Mouse (Mus musculus) MEL (cell line): ENCODE results near the gene Rtn4rl2. TPM values are rescaled to one million over a fixed set of nuclear protein-coding genes. Genes with fewer than 3 reads are reported as not detected.

ENCODE experiments used
- DNase-seq: peaks from one replicate; pipeline ENCODE4 v3.0.0; 2011; ENCODE audit warnings: low read depth, low spot score
- H3K27ac ChIP-seq: 2 replicates; pipeline ENCODE4 v1.5.1; 2012; ENCODE audit warnings: low read depth, mild to moderate bottlenecking, control low read depth, low read length, moderate library complexity; ENCODE audit not compliant: control insufficient read depth
- H3K27me3 ChIP-seq, 2 experiments: fragments of 150-350 bp in 1 of 2; sonication (generic) in 1 of 2; 2 replicates each; pipeline ENCODE4 v1.6.1; 2012; ENCODE audit warnings: low read length in 2 of 2, mild to moderate bottlenecking in 2 of 2, improper control_type of control experiment in 1 of 2, moderate library complexity in 1 of 2; ENCODE audit not compliant: insufficient read depth in 2 of 2, control insufficient read depth in 1 of 2
- H3K36me3 ChIP-seq, 2 experiments: 2 replicates each; pipeline ENCODE4 v1.6.1; 2012 to 2014; ENCODE audit warnings: low read length in 2 of 2, improper control_type of control experiment in 1 of 2, inconsistent platforms in 1 of 2, mild to moderate bottlenecking in 1 of 2; ENCODE audit not compliant: insufficient read depth in 2 of 2, control insufficient read depth in 1 of 2
- H3K4me1 ChIP-seq, 2 experiments: fragments of 150-350 bp in 1 of 2; sonication (generic) in 1 of 2; 2 replicates each; pipeline ENCODE4 v1.6.1; 2012; ENCODE audit warnings: low read length in 2 of 2, improper control_type of control experiment in 1 of 2, mild to moderate bottlenecking in 1 of 2; ENCODE audit not compliant: insufficient read depth in 2 of 2, control insufficient read depth in 1 of 2
- H3K4me3 ChIP-seq, 2 experiments: fragments of 150-350 bp in 1 of 2; sonication (generic) in 1 of 2; 2 replicates each; pipeline ENCODE4 v1.5.1; 2012; ENCODE audit warnings: low read depth in 2 of 2, low read length in 2 of 2, mild to moderate bottlenecking in 2 of 2, moderate library complexity in 2 of 2, control low read depth in 1 of 2, improper control_type of control experiment in 1 of 2; ENCODE audit not compliant: control insufficient read depth in 1 of 2, insufficient read depth in 1 of 2
- H3K79me2 ChIP-seq: 2 replicates; pipeline ENCODE4 v1.6.1; 2012; ENCODE audit warnings: mild to moderate bottlenecking, low read length, moderate library complexity; ENCODE audit not compliant: control insufficient read depth, poor library complexity, insufficient read depth
- H3K9ac ChIP-seq: 2 replicates; pipeline ENCODE4 v1.6.1; 2012; ENCODE audit warnings: low read depth, mild to moderate bottlenecking, control low read depth, low read length, moderate library complexity; ENCODE audit not compliant: control insufficient read depth, poor library complexity, severe bottlenecking
- H3K9me3 ChIP-seq: fragments of 150-350 bp; sonication (generic); replicated peaks from 2 replicates; pipeline ENCODE4 v1.6.1; 2012; ENCODE audit warnings: mild to moderate bottlenecking, low read length, improper control_type of control experiment, moderate library complexity; ENCODE audit not compliant: insufficient read depth
- BHLHE40 ChIP-seq: IDR thresholded peaks from 2 replicates; pipeline ENCODE4 v1.6.1; 2012; ENCODE audit warnings: low read depth, mild to moderate bottlenecking, inconsistent platforms, low read length, improper control_type of control experiment, borderline replicate concordance
- CHD1 ChIP-seq: IDR thresholded peaks from 2 replicates; pipeline ENCODE4 v1.6.1; 2012; ENCODE audit warnings: low read depth, mild to moderate bottlenecking, inconsistent platforms, low read length, improper control_type of control experiment
- CTCF ChIP-seq, 3 experiments: IDR thresholded peaks in 2 of 3; conservative IDR thresholded peaks in 1 of 3; 2 replicates each; pipeline ENCODE4 v1.5.1; 2011 to 2012; ENCODE audit warnings: low read length in 3 of 3, low read depth in 2 of 3, mild to moderate bottlenecking in 2 of 3, improper control_type of control experiment in 1 of 3, inconsistent platforms in 1 of 3, mixed read lengths in 1 of 3, moderate library complexity in 1 of 3; ENCODE audit not compliant: control insufficient read depth in 1 of 3, insufficient read depth in 1 of 3, poor library complexity in 1 of 3, severe bottlenecking in 1 of 3
- E2F4 ChIP-seq: IDR thresholded peaks from 2 replicates; pipeline ENCODE4 v1.6.1; 2011; ENCODE audit warnings: low read depth, low read length, improper control_type of control experiment, borderline replicate concordance
- ELF1 ChIP-seq: IDR thresholded peaks from 2 replicates; pipeline ENCODE4 v1.6.1; 2014; ENCODE audit warnings: low read depth, mild to moderate bottlenecking, inconsistent platforms, low read length, improper control_type of control experiment, moderate library complexity
- EP300 ChIP-seq, 2 experiments: IDR thresholded peaks; 2 replicates each; pipeline ENCODE4 v1.6.1; 2011; ENCODE audit warnings: improper control_type of control experiment in 2 of 2, low read length in 2 of 2, low read depth in 1 of 2, mild to moderate bottlenecking in 1 of 2
- ETS1 ChIP-seq: IDR thresholded peaks from 2 replicates; pipeline ENCODE4 v1.6.1; 2012; ENCODE audit warnings: low read depth, mild to moderate bottlenecking, inconsistent platforms, low read length, improper control_type of control experiment, moderate library complexity
- GABPA ChIP-seq: IDR thresholded peaks from 2 replicates; pipeline ENCODE4 v1.6.1; 2012; ENCODE audit warnings: low read depth, mild to moderate bottlenecking, inconsistent platforms, low read length, improper control_type of control experiment, moderate library complexity
- GATA1 ChIP-seq: IDR thresholded peaks from 2 replicates; pipeline ENCODE4 v1.6.1; 2011; ENCODE audit warnings: low read depth, low read length, improper control_type of control experiment
- JUND ChIP-seq: IDR thresholded peaks from 2 replicates; pipeline ENCODE4 v1.6.1; 2011; ENCODE audit warnings: low read depth, mild to moderate bottlenecking, improper control_type of control experiment, low read length
- KAT2A ChIP-seq: conservative IDR thresholded peaks from 2 replicates; pipeline ENCODE4 v1.6.1; 2012; ENCODE audit warnings: low read depth, low read length, improper control_type of control experiment, inconsistent platforms
- MAFK ChIP-seq: IDR thresholded peaks from 2 replicates; pipeline ENCODE4 v1.6.1; 2011; ENCODE audit warnings: low read depth, mild to moderate bottlenecking, low read length, improper control_type of control experiment, borderline replicate concordance
- MXI1 ChIP-seq: IDR thresholded peaks from 2 replicates; pipeline ENCODE4 v1.6.1; 2011; ENCODE audit warnings: mild to moderate bottlenecking, low read depth, low read length, improper control_type of control experiment
- MYB ChIP-seq: IDR thresholded peaks from 2 replicates; pipeline ENCODE4 v1.6.1; 2011; ENCODE audit warnings: mild to moderate bottlenecking, low read depth, low read length, improper control_type of control experiment
- MYC ChIP-seq: IDR thresholded peaks from 2 replicates; pipeline ENCODE4 v1.6.1; 2011; ENCODE audit warnings: low read depth, mild to moderate bottlenecking, low read length, improper control_type of control experiment, moderate library complexity
- NELFE ChIP-seq: IDR thresholded peaks from 2 replicates; pipeline ENCODE4 v1.6.1; 2011; ENCODE audit warnings: low read depth, low read length, improper control_type of control experiment
- NRF1 ChIP-seq: IDR thresholded peaks from 2 replicates; pipeline ENCODE4 v1.6.1; 2014; ENCODE audit warnings: low read depth, mild to moderate bottlenecking, inconsistent platforms, low read length, improper control_type of control experiment, moderate library complexity; ENCODE audit not compliant: poor library complexity, insufficient read depth, severe bottlenecking
- POLR2A ChIP-seq, 2 experiments: IDR thresholded peaks; 2 replicates each; pipeline ENCODE4 v1.6.1; 2011 to 2012; ENCODE audit warnings: low read length in 2 of 2, mild to moderate bottlenecking in 2 of 2, control low read depth in 1 of 2, improper control_type of control experiment in 1 of 2, low read depth in 1 of 2, moderate library complexity in 1 of 2; ENCODE audit not compliant: control insufficient read depth in 1 of 2, insufficient read depth in 1 of 2, poor library complexity in 1 of 2
- RAD21 ChIP-seq: IDR thresholded peaks from 2 replicates; pipeline ENCODE4 v1.6.1; 2011; ENCODE audit warnings: mild to moderate bottlenecking, low read depth, low read length, improper control_type of control experiment
- RCOR1 ChIP-seq: IDR thresholded peaks from 2 replicates; pipeline ENCODE4 v1.6.1; 2012; ENCODE audit warnings: low read depth, mild to moderate bottlenecking, inconsistent platforms, low read length, improper control_type of control experiment
- SIN3A ChIP-seq: IDR thresholded peaks from 2 replicates; pipeline ENCODE4 v1.6.1; 2012; ENCODE audit warnings: low read length, improper control_type of control experiment, inconsistent platforms
- TAL1 ChIP-seq: IDR thresholded peaks from 2 replicates; pipeline ENCODE4 v1.6.1; 2012; ENCODE audit warnings: mild to moderate bottlenecking, inconsistent platforms, low read length, moderate library complexity, mixed read lengths
- TBP ChIP-seq: IDR thresholded peaks from 2 replicates; pipeline ENCODE4 v1.8.0; 2011; ENCODE audit warnings: low read depth, low read length, improper control_type of control experiment
- TCF12 ChIP-seq: IDR thresholded peaks from 2 replicates; pipeline ENCODE4 v1.6.1; 2014; ENCODE audit warnings: low read depth, mild to moderate bottlenecking, inconsistent platforms, low read length, improper control_type of control experiment, moderate library complexity
- UBTF ChIP-seq: IDR thresholded peaks from 2 replicates; pipeline ENCODE4 v1.6.1; 2012; ENCODE audit warnings: low read depth, mild to moderate bottlenecking, inconsistent platforms, low read length, improper control_type of control experiment, moderate library complexity, borderline replicate concordance; ENCODE audit not compliant: insufficient read depth
- USF1 ChIP-seq: IDR thresholded peaks from 2 replicates; pipeline ENCODE4 v1.6.1; 2014; ENCODE audit warnings: low read depth, mild to moderate bottlenecking, inconsistent platforms, low read length, improper control_type of control experiment, moderate library complexity
- ZC3H11A ChIP-seq: IDR thresholded peaks from 2 replicates; pipeline ENCODE4 v1.6.1; 2012; ENCODE audit warnings: low read depth, mild to moderate bottlenecking, inconsistent platforms, low read length, improper control_type of control experiment
- ZMIZ1 ChIP-seq: IDR thresholded peaks from 2 replicates; pipeline ENCODE4 v1.6.1; 2012; ENCODE audit warnings: low read depth, mild to moderate bottlenecking, inconsistent platforms, low read length, improper control_type of control experiment, moderate library complexity
- ZNF384 ChIP-seq: IDR thresholded peaks from 2 replicates; pipeline ENCODE4 v1.6.1; 2012; ENCODE audit warnings: low read depth, mild to moderate bottlenecking, inconsistent platforms, low read length, improper control_type of control experiment
- polyA plus RNA-seq, 2 experiments: library from polyadenylated mRNA; stranded (reverse) in 1 of 2; unstranded in 1 of 2; fragments of >175 nt in 1 of 2; fragments of >200 nt in 1 of 2; gene quantifications; 2 replicates each; pipeline versions ENCODE4 v1.2.1 to v1.2.4; 2012; ENCODE audit warnings: low replicate concordance in 2 of 2, low read depth in 1 of 2; ENCODE audit not compliant: insufficient read length in 2 of 2, insufficient read depth in 1 of 2, missing spikeins in 1 of 2
- total RNA-seq: library from RNA; depleted of rRNA; stranded (reverse); fragments of 300-350 nt; gene quantifications from 2 replicates; pipeline ENCODE4 v1.2.3, GENCODE M21; 2012

The Rtn4rl2 gene
- total and polyA plus RNA-seq, 3 experiments = 0.12 to 1.1 TPM; not detected in 1

DNA sequence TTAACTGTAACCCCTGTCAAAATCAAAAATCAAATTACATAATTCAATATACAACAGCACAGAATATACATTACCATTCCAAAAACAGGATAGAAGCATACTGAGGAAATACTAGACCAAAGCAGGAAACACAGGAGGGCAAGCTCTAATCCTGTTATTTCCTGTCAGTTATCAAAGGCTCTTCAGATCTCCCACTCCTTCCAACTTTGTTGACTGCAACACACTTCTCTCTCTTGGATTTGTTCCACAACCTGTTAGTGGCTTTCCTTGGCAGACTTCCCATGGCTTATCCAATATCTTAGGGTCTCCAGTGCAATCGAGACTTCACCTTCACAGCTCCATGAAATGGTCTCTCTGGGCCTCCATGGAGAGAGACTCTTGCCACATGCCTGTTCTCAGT is 41.3 kb downstream of the Rtn4rl2 start (continued):
- TF ChIP-seq ZNF384 = no peak

DNA sequence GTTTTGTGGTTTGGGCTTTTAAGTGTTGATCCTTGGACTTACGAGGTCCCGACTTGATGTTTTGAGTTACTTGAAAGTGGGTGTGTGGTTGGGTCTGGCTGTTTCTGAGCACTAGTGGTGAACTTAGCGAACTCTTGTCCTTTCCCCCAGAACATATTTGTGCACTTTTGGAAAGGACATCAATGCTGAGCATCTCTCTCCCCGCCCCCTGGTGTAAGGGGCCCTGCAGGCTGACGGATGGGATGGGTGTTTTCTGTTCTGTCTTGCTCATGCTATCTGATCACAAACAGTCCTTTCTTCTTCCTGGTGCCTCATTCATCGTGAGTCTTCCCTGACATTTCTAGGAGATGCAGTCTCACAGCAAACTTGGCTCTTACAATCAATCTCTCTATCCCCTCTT is 42.9 kb downstream of the Rtn4rl2 start:
- Histone ChIP-seq H3K27ac (peak overlapping the region; percentile 62), H3K9ac (peak overlapping the region; percentile 62), H3K79me2 (peaks cover 68% of the 10 kb centered on the region), H3K9me3 (no peaks in the 10 kb centered on the region), H3K4me1 (peaks cover 26 to 27% of the 10 kb centered on the region in 2 experiments), H3K36me3 (peaks cover 6 to 42% of the 10 kb centered on the region in 2 experiments), H3K27me3 (no peaks in the 10 kb centered on the region), H3K4me3 (peak overlapping the region in 1 of 2 experiments; percentile 29; a peak in 3 of 4 replicates)
- peak; percentile 57 for DNase-seq
- TF ChIP-seq ETS1 = peak; percentile 34; the same call in 1 of the 2 replicates
- TF ChIP-seq NRF1 = no peak
- TF ChIP-seq EP300 (IDR thresholded peaks at IDR 0.05; ENCODE audit: low read depth in 1 of 2, low read length in 2 of 2) = peak in 1 of 2 experiments; percentile 38; a peak in 2 of 4 replicates
- TF ChIP-seq USF1 = no peak
- no peak for TF ChIP-seq ZNF384
- TF ChIP-seq GATA1 = peak; percentile 58
- TF ChIP-seq SIN3A = peak; percentile 48; the same call in 1 of the 2 replicates

DNA sequence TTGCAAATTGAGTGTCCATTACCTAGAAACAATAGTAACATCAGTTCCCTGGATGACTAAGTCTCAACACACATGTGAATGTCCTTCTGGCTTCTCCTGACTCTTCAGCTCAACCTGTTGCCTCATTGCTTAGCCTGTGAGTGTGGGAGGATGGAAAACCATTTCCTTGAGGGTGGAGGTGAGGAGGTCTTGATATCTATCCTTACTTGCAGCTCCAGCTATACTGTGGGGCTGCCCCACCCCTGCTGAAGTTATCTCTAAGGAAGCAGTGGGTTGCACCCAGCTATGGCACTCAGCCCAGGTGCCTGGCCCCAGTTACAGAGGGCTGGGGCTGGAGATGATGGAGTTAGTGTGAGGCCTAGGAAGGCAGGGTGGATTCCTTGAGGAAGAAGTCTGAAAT is 44.6 kb downstream of the Rtn4rl2 start:
- H3K27me3 ChIP-seq = no peaks in the 10 kb centered on the region
- peak overlapping the region; percentile 78 to 96 for H3K4me3 ChIP-seq
- H3K4me1 ChIP-seq = peaks cover 26 to 32% of the 10 kb centered on the region in 2 experiments
- peaks cover 6 to 43% of the 10 kb centered on the region in 2 experiments for H3K36me3 ChIP-seq
- peaks cover 58% of the 10 kb centered on the region for H3K79me2 ChIP-seq
- DNase-seq = peak; percentile 95
- no peaks in the 10 kb centered on the region for H3K9me3 ChIP-seq
- H3K9ac ChIP-seq = peak overlapping the region; percentile 88
- H3K27ac ChIP-seq = peak overlapping the region; percentile 91
- TF ChIP-seq UBTF = no peak
- TF ChIP-seq MAFK = peak; percentile 49; the same call in 1 of the 2 replicates
- TF ChIP-seq MYB = peak; percentile 57; the same call in 1 of the 2 replicates
- no peak for TF ChIP-seq ZNF384
- peak; percentile 82 for TF ChIP-seq TBP
- peak; percentile 98 for TF ChIP-seq TCF12
- no peak for TF ChIP-seq RAD21
- TF ChIP-seq ZC3H11A = no peak
- peak; percentile 86 for TF ChIP-seq RCOR1
- 0 out of 2 replicates have a peak, but pooled peaks have one; percentile 4 for TF ChIP-seq E2F4
- peak; percentile 46; the same call in 1 of the 2 replicates for TF ChIP-seq ELF1
- peak; percentile 12; the same call in 1 of the 2 replicates for TF ChIP-seq JUND
- TF ChIP-seq POLR2A (IDR thresholded peaks at IDR 0.05; ENCODE audit: control insufficient read depth in 1 of 2, insufficient read depth in 1 of 2, low read depth in 1 of 2, low read length in 2 of 2, poor library complexity in 1 of 2) = peak; percentile 54 to 83
- TF ChIP-seq GABPA = no peak
- peak; percentile 89 for TF ChIP-seq ZMIZ1
- TF ChIP-seq SIN3A = peak; percentile 95
- peak; percentile 72 for TF ChIP-seq MYC
- TF ChIP-seq ETS1 = peak; percentile 91
- no peak for TF ChIP-seq CTCF (IDR thresholded peaks at IDR 0.05 in 2 of 3, conservative IDR thresholded peaks at IDR 0.05 in 1 of 3; ENCODE audit: control insufficient read depth in 1 of 3, insufficient read depth in 1 of 3, low read depth in 2 of 3, low read length in 3 of 3, poor library complexity in 1 of 3, severe bottlenecking in 1 of 3)
- 0 out of 2 replicates have a peak, but pooled peaks have one; percentile 45 for TF ChIP-seq KAT2A
- peak; percentile 60; the same call in 1 of the 2 replicates for TF ChIP-seq BHLHE40
- no peak; the same call in 1 of the 2 replicates for TF ChIP-seq CHD1
- TF ChIP-seq TAL1 = peak; percentile 92
- no peak; the same call in none of the 2 replicates for TF ChIP-seq MXI1
- peak; percentile 76 for TF ChIP-seq NELFE
